Mouse (Mus musculus): Measurements from ENCODE around the gene Sema3e.

Sema3e gene

GRCm38 (mm10) chr5:14073152-14073551 lies 48.1 kb downstream of the Sema3e start:
- no peak for DNase-seq (ENCODE audit: low read depth, low spot score)

GRCm38 (mm10) chr5:14088100-14088499 lies 63.0 kb downstream of the Sema3e start:
- no peak for DNase-seq (ENCODE audit: low read depth, low spot score)

GRCm38 (mm10) chr5:14089875-14090608 lies 65.0 kb downstream of the Sema3e start:
- no peak for DNase-seq (ENCODE audit: low read depth, low spot score)

GRCm38 (mm10) chr5:14090609-14090969 lies 65.5 kb downstream of the Sema3e start:
- DNase-seq (ENCODE audit: low read depth, low spot score): no peak

- no peak for DNase-seq (ENCODE audit: low read depth, low spot score)
Measured at GRCm38 (mm10) chr5:14092262-14092776, 67.2 kb downstream of the Sema3e start.

GRCm38 (mm10) chr5:14096196-14096595 lies 71.1 kb downstream of the Sema3e start:
- no peak for DNase-seq (ENCODE audit: low read depth, low spot score)

- no peak for DNase-seq (ENCODE audit: low read depth, low spot score)
Measured at GRCm38 (mm10) chr5:14098677-14099076, 73.6 kb downstream of the Sema3e start.

GRCm38 (mm10) chr5:14107365-14107764 lies 82.3 kb downstream of the Sema3e start:
- DNase-seq (ENCODE audit: low read depth, low spot score): no peak

- DNase-seq (ENCODE audit: low read depth, low spot score): no peak
Measured at GRCm38 (mm10) chr5:14109001-14109400, 83.9 kb downstream of the Sema3e start.

- no peak for DNase-seq (ENCODE audit: low read depth, low spot score)
Measured at GRCm38 (mm10) chr5:14111401-14111800, 86.3 kb downstream of the Sema3e start.

GRCm38 (mm10) chr5:14121902-14122301 lies 96.8 kb downstream of the Sema3e start:
- no peak for DNase-seq (ENCODE audit: low read depth, low spot score)

GRCm38 (mm10) chr5:14126591-14126990 lies 101.5 kb downstream of the Sema3e start:
- no peak for DNase-seq (ENCODE audit: low read depth, low spot score)

- DNase-seq (ENCODE audit: low read depth, low spot score): no peak
Measured at GRCm38 (mm10) chr5:14135929-14136328, 110.9 kb downstream of the Sema3e start.

- no peak for DNase-seq (ENCODE audit: low read depth, low spot score)
Measured at GRCm38 (mm10) chr5:14138725-14139124, 113.6 kb downstream of the Sema3e start.

- no peak for DNase-seq (ENCODE audit: low read depth, low spot score)
Measured at GRCm38 (mm10) chr5:14162579-14162978, 137.5 kb downstream of the Sema3e start.

GRCm38 (mm10) chr5:14163280-14163679 lies 138.2 kb downstream of the Sema3e start:
- no peak for DNase-seq (ENCODE audit: low read depth, low spot score)

GRCm38 (mm10) chr5:14167776-14168175 lies 142.7 kb downstream of the Sema3e start:
- DNase-seq (ENCODE audit: low read depth, low spot score): peak; percentile 7

GRCm38 (mm10) chr5:14173355-14174183 lies 148.5 kb downstream of the Sema3e start:
- no peak for DNase-seq (ENCODE audit: low read depth, low spot score)

GRCm38 (mm10) chr5:14180571-14180970 lies 155.5 kb downstream of the Sema3e start:
- DNase-seq (ENCODE audit: low read depth, low spot score): no peak

- DNase-seq (ENCODE audit: low read depth, low spot score): no peak
Measured at GRCm38 (mm10) chr5:14182156-14182555, 157.1 kb downstream of the Sema3e start.

- no peak for DNase-seq (ENCODE audit: low read depth, low spot score)
Measured at GRCm38 (mm10) chr5:14195172-14195819, 170.2 kb downstream of the Sema3e start.

- DNase-seq (ENCODE audit: low read depth, low spot score): no peak
Measured at GRCm38 (mm10) chr5:14198344-14199040, 173.4 kb downstream of the Sema3e start.

Data from A20 (cell line).